Mouse (Mus musculus) bone marrow, adult 2 months (tissue): ENCODE results near the gene Ccl17. TPM values are rescaled to one million over a fixed set of nuclear protein-coding genes. Genes with fewer than 3 reads are reported as not detected.

Experiments used
- H3K27ac ChIP-seq: fragments of 200-500 bp; 2 replicates; pipeline ENCODE4 v1.5.1; 2012; ENCODE audit warnings: low read depth, mild to moderate bottlenecking, control low read depth, inconsistent platforms, low read length; ENCODE audit not compliant: control insufficient read depth, poor library complexity, insufficient read depth
- H3K4me1 ChIP-seq: fragments of 200-500 bp; 2 replicates; pipeline ENCODE4 v1.6.1; 2011; ENCODE audit warnings: low read length; ENCODE audit not compliant: control insufficient read depth, insufficient read depth
- H3K4me3 ChIP-seq: fragments of 200-500 bp; replicated peaks from 2 replicates; pipeline ENCODE3; 2011; ENCODE audit warnings: mild to moderate bottlenecking, low read depth, low read length, control low read depth; ENCODE audit not compliant: control insufficient read depth
- CTCF ChIP-seq: fragments of 200-500 bp; IDR thresholded peaks from 2 replicates; pipeline ENCODE4 v1.5.1; 2011; ENCODE audit warnings: low read length, control low read depth; ENCODE audit not compliant: control insufficient read depth, insufficient read depth
- POLR2A ChIP-seq: fragments of 200-500 bp; IDR thresholded peaks from 2 replicates; pipeline ENCODE4 v1.6.1; 2011; ENCODE audit warnings: low read depth, mild to moderate bottlenecking, control low read depth, low read length, borderline replicate concordance; ENCODE audit not compliant: control insufficient read depth
- WGBS: fragments of 180-500 bp; shearing (Covaris S2); methylation state at CpG from one replicate; pipeline ENCODE4 v1.1.7; 2018; 5-methylcytosine and 5-hydroxymethylcytosine counted together
- polyA plus RNA-seq: library from polyadenylated mRNA; stranded (reverse); fragments of >200 nt; gene quantifications from 2 replicates; pipeline ENCODE4 v1.2.4, GENCODE M21; 2011; ENCODE audit warnings: low replicate concordance; ENCODE audit not compliant: missing spikeins, insufficient read depth, insufficient read length

The Ccl17 gene
- polyA plus RNA-seq, 1 experiment, result not detected

DNA sequence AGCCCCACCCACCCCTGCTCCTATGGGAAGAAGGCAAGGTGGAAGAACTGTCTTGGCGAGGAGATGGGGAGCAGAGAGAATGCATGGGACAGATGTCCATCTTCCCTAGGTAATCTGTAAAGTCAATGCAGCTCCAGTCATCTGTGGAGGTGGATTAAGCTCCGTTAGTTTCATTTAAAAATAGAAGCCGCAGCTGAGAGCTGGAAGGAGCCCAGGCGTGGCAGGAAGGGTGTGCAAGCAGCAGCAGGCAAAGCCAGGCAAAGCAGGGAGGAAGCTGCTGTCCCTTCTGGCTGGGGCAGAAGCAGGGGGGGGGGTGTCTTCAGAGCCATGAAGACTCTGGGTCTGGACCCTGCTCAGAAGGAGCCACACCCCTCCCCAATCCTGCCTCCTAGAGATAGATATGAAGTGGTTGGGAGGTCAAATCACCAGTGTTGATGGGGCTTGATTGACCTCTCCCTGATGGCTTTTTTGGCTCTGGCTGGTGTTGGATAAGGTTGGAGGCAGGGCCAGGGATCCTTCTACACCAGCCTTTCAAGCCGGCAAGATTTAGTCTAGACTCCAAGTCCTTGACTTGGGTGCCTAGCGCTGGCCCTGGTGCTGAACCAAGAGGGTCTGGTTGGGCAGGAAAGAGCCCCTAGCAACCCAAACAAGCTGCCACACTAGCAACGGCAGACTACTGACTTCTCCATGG, 9.8 kb upstream of the Ccl17 start:
- WGBS, result 25% methylated on average over 7 of the region's 7 CpGs

DNA sequence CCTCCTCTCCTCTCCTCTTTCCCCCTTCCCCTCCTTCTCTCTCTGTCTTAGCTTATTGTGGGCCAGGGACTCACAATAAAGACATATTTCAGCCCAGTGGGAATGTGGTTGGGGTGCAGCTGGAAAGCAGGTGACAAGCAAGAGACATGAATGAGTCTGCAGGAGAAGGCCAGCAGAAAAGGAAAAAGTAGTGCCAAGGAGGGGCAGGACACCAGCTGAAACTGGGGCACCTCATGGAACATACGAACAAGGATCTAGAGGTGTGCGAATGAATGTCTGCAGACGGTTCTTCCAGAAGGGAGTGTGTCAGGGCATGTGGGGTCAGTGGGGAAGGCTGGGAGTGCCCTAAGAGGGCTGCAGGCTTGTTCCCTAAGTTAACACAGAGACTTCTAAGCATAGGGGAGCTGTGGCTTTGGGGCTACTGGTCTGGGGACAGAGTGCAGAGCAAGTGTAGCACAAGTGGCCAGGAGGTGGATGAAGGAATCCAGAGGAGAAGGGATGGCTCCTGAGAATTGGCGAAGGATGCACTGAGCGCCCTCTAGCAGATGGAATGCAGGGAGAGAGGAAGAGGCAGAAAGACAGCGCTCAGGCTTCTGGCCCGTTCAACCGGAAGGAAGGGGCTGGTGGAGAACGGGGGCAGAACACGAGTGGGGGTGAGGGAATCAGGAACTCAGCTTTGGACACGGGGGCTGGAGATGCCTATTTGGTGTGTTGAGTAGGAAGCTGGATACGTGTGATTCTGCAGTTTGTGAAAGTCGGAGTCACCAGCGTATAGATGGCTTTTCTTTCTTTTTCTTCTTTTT, 8.8 kb upstream of the Ccl17 start:
- no peak overlapping the region for H3K27ac ChIP-seq
- WGBS, result 24% methylated on average over 14 of the region's 14 CpGs
- no peak overlapping the region for H3K4me3 ChIP-seq
- TF ChIP-seq POLR2A (no peak), CTCF (no peak)
- H3K4me1 ChIP-seq, result peaks cover 3% of the 10 kb centered on the region

More for the DNA sequence above, 9.8 kb upstream of the Ccl17 start:
- H3K4me1 ChIP-seq, result peaks cover 3% of the 10 kb centered on the region
- TF ChIP-seq POLR2A, result no peak
- no peak for TF ChIP-seq CTCF
- no peak overlapping the region for H3K4me3 ChIP-seq
- no peak overlapping the region for H3K27ac ChIP-seq

DNA sequence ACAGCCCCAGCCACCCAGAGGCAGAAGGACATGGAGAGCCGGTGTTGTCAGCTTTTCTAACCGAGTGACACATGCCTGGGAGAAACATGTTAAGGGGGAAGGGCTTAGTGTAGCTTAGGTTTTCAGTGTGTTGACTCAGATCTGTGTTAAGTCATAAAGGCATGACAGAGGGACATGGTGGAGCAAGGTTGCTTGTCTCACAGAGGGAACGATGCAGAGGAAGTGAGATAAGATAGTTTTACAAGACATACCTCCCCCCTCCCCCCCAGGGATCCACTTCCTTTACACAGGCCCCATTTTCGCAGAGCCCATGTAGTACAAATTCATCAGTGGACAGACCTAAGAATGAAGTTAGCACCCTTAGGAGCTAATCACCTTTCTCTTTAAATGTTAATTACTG, 7.9 kb upstream of the Ccl17 start:
- 15% methylated on average over 4 of the region's 4 CpGs for WGBS
- no peak overlapping the region for H3K4me3 ChIP-seq
- H3K4me1 ChIP-seq, result peaks cover 3% of the 10 kb centered on the region
- TF ChIP-seq CTCF (no peak), POLR2A (no peak)
- peak overlapping the region; percentile 37; the same call in 1 of the 2 replicates for H3K27ac ChIP-seq

- Histone ChIP-seq H3K27ac (no peak overlapping the region), H3K4me3 (no peak overlapping the region), H3K4me1 (peaks cover 3% of the 10 kb centered on the region)
- WGBS, result 68% methylated on average over 6 of the region's 6 CpGs
- no peak for TF ChIP-seq POLR2A
- no peak for TF ChIP-seq CTCF
Measured at GRCm38 (mm10) chr8:94803551-94803950, 6.7 kb upstream of the Ccl17 start.

DNA sequence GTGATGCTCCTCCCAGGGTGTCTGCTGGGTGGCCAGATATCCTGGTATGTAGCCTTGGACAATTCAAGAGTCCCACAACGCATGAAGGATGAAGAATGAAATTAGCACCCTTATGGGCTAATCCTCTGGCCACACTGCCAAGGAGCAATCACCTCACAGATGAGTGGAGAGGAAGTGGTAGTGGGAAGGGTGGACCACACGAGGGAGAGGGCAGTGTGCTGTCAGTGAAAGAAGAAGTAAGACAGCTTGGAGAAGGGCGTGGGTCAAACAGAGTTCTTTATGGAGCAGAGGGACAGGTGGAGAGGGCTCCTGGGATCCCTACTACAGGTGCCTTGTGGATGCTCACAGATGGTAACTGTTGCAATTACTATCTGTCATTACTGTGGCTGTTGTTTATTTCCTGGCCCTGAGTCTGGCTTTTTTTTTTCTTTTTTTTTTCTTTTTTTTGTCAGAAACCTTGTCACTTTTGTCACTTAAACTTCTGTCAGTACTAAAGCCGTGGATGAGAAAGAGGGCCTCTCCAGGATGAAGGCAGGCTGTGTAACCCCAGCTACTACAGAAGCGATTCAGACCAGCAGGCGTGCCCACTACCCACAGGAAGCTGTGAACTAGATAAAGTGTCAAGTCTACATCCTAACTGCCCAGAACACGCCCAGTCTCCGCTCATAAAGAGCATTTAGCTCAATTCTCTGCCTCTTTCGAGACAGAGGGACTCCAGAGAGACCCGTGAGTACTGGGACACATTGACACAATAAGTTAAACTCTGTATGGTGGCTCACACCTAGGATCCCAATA, 5.5 kb upstream of the Ccl17 start:
- peaks cover 3% of the 10 kb centered on the region for H3K4me1 ChIP-seq

DNA sequence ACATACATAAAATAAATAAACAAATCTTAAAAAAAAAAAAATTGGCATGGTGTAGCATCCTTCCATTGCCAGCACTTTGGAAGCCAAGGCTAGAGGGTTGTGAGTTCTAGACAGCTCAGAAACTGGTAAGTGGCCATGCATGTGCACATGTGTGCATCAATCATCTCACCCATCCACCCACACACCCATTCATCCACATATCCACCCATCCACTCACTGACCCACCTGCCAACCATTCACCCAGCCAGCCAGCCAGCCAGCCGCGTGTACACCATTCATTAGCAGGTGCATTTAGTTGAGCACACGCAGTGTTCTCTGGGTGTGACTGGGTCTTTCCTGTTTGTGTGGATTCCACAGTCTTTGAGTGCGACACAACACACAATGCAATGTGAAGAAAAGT, 4.4 kb upstream of the Ccl17 start:
- Histone ChIP-seq H3K4me1 (peaks cover 3% of the 10 kb centered on the region), H3K27ac (no peak overlapping the region), H3K4me3 (no peak overlapping the region)
- WGBS, result 75% methylated on average over 4 of the region's 4 CpGs
- TF ChIP-seq POLR2A (no peak), CTCF (no peak)

More for the DNA sequence above, 5.5 kb upstream of the Ccl17 start:
- no peak overlapping the region for H3K4me3 ChIP-seq
- 6% methylated on average over 10 of the region's 10 CpGs for WGBS
- no peak for TF ChIP-seq POLR2A
- no peak overlapping the region for H3K27ac ChIP-seq

GRCm38 (mm10) chr8:94807506-94807905, 2.7 kb upstream of the Ccl17 start:
- no peak overlapping the region for H3K27ac ChIP-seq
- H3K4me1 ChIP-seq, result no peaks in the 10 kb centered on the region; the same call in none of the 2 replicates
- TF ChIP-seq CTCF (no peak), POLR2A (no peak)
- WGBS, result 74% methylated on average over 7 of the region's 7 CpGs
- no peak overlapping the region for H3K4me3 ChIP-seq

DNA sequence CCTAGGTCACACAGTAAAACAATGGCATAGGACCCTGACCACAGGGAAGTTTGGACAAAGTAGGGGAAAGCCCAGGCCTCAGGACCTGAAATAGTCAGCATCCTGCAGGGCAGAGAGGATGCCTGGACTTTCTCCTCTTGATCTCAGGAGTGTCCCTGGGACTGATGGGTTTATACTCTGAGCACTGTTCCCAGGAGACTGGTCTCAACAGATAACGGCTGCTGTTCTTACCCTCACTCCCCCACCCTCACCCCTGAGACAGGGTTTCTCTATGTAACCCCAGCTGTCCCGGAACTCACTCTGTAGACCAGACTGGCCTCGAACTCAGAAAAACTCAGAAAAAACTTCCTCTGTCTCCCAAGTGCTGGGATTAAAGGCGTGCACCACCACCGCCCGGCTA, 1.9 kb upstream of the Ccl17 start:
- TF ChIP-seq POLR2A (no peak), CTCF (no peak)
- WGBS, result 77% methylated on average over 6 of the region's 6 CpGs
- Histone ChIP-seq H3K4me1 (peaks cover 1% of the 10 kb centered on the region), H3K27ac (no peak overlapping the region), H3K4me3 (no peak overlapping the region)

GRCm38 (mm10) chr8:94810855-94811254, 602 bp downstream of the Ccl17 start:
- WGBS, result 79% methylated on average over 5 of the region's 5 CpGs
- Histone ChIP-seq H3K4me3 (no peak overlapping the region), H3K4me1 (peaks cover 1% of the 10 kb centered on the region), H3K27ac (no peak overlapping the region)
- TF ChIP-seq POLR2A (no peak), CTCF (no peak)
